In the genomic region with DNA sequence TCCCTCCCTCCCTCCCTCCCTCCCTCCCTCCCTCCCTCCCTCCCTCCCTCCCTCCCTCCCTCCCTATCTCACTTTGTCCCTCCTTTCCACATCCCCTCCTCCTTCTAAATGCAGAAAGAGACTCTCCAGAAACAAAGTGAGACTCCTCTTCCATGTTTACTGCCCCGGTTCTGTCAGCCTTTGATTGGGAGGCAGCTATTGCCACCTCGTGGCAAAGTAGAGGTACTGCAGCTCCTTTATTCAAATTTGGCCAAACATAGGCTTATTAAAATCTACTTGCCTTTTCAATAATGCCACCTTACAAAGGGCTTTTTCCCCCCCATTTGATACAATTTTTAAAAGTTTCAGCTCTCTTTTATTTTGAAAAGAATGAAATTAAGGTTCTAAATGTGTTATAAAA, we compare ENCODE assay signal across 8 mouse cellular contexts. TPM values are rescaled to one million over a fixed set of nuclear protein-coding genes. Genes with fewer than 3 reads are reported as not detected.
DNase-seq lines count a peak whose midpoint lies in the region; ATAC-seq and TF ChIP-seq lines count a peak whose summit lies in the region.
"Had no signal": no experiment of that assay in that cellular context is flagged by ENCODE, and none has a peak within 500 bp of the region (broad histone marks: within the 10 kb centered on the region; RNA-seq: fewer than 3 reads in every experiment).

No protein-coding gene starts in this region.

- DNase-seq in kidney, postnatal 36 days, result peak; percentile 31 to 39
- no peak for DNase-seq in kidney, postnatal 25 days
- DNase-seq in heart, adult 9 months (ENCODE audit: low spot score in 2 of 2), result peak; percentile 13 to 19
- DNase-seq in retina, adult 2 months (ENCODE audit: low read depth, low spot score), result peak; percentile 50
- DNase-seq in layer of hippocampus, adult 8-10 months (ENCODE audit: low spot score in 2 of 2), result no peak

- peak; percentile 80 for ATAC-seq in activated CD4-positive, CD25-positive, alpha-beta regulatory T cell, adult 4 months

- no peaks in the 10 kb centered on the region for H3K27me3 ChIP-seq in E14TG2a.4 (ENCODE audit: insufficient read depth, low read length)
- H3K27me3 ChIP-seq: heart, embryonic 13.5 days had no signal

- peak; percentile 95 for TF ChIP-seq CTCF in E14TG2a.4 (conservative IDR thresholded peaks at IDR 0.05; ENCODE audit: low read length)

- peaks cover 6% of the 10 kb centered on the region for H3K9me3 ChIP-seq in E14TG2a.4 (ENCODE audit: low read length)
- H3K9me3 ChIP-seq: heart, embryonic 13.5 days had no signal

- H3K4me1 ChIP-seq in E14TG2a.4 (replicated peaks; ENCODE audit: low read depth, low read length), result peaks cover 20% of the 10 kb centered on the region

- H3K36me3 ChIP-seq in E14TG2a.4 (ENCODE audit: insufficient read depth, low read length), result no peaks in the 10 kb centered on the region
- H3K36me3 ChIP-seq: heart, embryonic 13.5 days had no signal

- no peak overlapping the region for H3K4me3 ChIP-seq in E14TG2a.4 (replicated peaks; ENCODE audit: low read length)
- H3K4me3 ChIP-seq: heart, embryonic 13.5 days had no signal

RNA-seq across cellular contexts. Expression of a gene that starts 5.0 kb away (rescaled TPM):
- 1 to 10 TPM; 4.1 to 5.6 TPM for polyA plus RNA-seq in activated CD4-positive, CD25-positive, alpha-beta regulatory T cell, adult 4 months (2017; shearing (Covaris generic))
- 100 to 1,000 TPM; 368 to 431 (median 406) TPM for total RNA-seq in layer of hippocampus, adult 8-10 months (2022)

RNA-seq across cellular contexts. Expression of a gene that starts 24.6 kb away (rescaled TPM):
- polyA plus RNA-seq in activated CD4-positive, CD25-positive, alpha-beta regulatory T cell, adult 4 months (2017; shearing (Covaris generic)), result 1 to 10 TPM; 4.5 to 7.5 TPM
- total RNA-seq in layer of hippocampus, adult 8-10 months (2022), result 1 to 10 TPM; 1.1 to 3.3 (median 2.5) TPM

Comparison
In these comparisons a context has a peak if more than half of its experiments do, and no peak if none do; other contexts are left out.
1. DNase-seq: peak in kidney, postnatal 36 days (2 of 2), heart, adult 9 months (2 of 2) and retina, adult 2 months (single experiment); none in kidney, postnatal 25 days (0 of 2) and layer of hippocampus, adult 8-10 months (0 of 2).